Mouse (Mus musculus) spleen, adult 2 months (tissue): ENCODE measurements around the gene Spdef. TPM values are rescaled to one million over a fixed set of nuclear protein-coding genes. Genes with fewer than 3 reads are reported as not detected.

Experiments
- DNase-seq, 2 experiments: peaks; one replicate each; pipeline versions ENCODE4 v3.0.0 to v3.0.0-alpha.2; 2012 to 2021; ENCODE audit warnings: low spot score in 2 of 2, low read depth in 1 of 2
- H3K27ac ChIP-seq: fragments of 200-500 bp; 2 replicates; pipeline ENCODE4 v1.5.1; 2012; ENCODE audit warnings: low read length, inconsistent platforms; ENCODE audit not compliant: insufficient read depth
- H3K27me3 ChIP-seq: fragments of 200-500 bp; 2 replicates; pipeline ENCODE4 v1.6.1; 2012; ENCODE audit warnings: mild to moderate bottlenecking, moderate library complexity, low read length, inconsistent platforms; ENCODE audit not compliant: control insufficient read depth, insufficient read depth
- H3K36me3 ChIP-seq: fragments of 200-500 bp; 2 replicates; pipeline ENCODE4 v1.6.1; 2012; ENCODE audit warnings: mild to moderate bottlenecking, low read length, inconsistent platforms; ENCODE audit not compliant: control insufficient read depth, insufficient read depth
- H3K4me1 ChIP-seq: fragments of 200-500 bp; 2 replicates; pipeline ENCODE4 v1.6.1; 2011; ENCODE audit warnings: inconsistent platforms; ENCODE audit not compliant: control insufficient read depth, insufficient read depth, insufficient read length
- H3K4me3 ChIP-seq: fragments of 200-500 bp; 2 replicates; pipeline ENCODE4 v1.5.1; 2011; ENCODE audit warnings: mild to moderate bottlenecking, inconsistent platforms; ENCODE audit not compliant: insufficient read depth, insufficient read length; ENCODE audit errors: extremely low read depth
- CTCF ChIP-seq: fragments of 200-500 bp; IDR thresholded peaks from 2 replicates; pipeline ENCODE4 v1.5.1; 2011; ENCODE audit warnings: mild to moderate bottlenecking, inconsistent platforms; ENCODE audit not compliant: insufficient read depth, insufficient read length, insufficient replicate concordance; ENCODE audit errors: extremely low read depth
- POLR2A ChIP-seq: fragments of 200-500 bp; IDR thresholded peaks from 2 replicates; pipeline ENCODE4 v1.6.1; 2011; ENCODE audit warnings: low read depth, low read length, inconsistent platforms
- WGBS: fragments of 180-500 bp; shearing (Covaris S2); methylation state at CpG from one replicate; pipeline ENCODE4 v1.1.7; 2018; 5-methylcytosine and 5-hydroxymethylcytosine counted together
- polyA plus RNA-seq: library from polyadenylated mRNA; depleted of rRNA; stranded (reverse); fragments of >200 nt; gene quantifications from 2 replicates; pipeline ENCODE4 v1.2.3, GENCODE M21; 2012

Spdef gene
- polyA plus RNA-seq, 1 experiment, result 0.94 TPM

DNA sequence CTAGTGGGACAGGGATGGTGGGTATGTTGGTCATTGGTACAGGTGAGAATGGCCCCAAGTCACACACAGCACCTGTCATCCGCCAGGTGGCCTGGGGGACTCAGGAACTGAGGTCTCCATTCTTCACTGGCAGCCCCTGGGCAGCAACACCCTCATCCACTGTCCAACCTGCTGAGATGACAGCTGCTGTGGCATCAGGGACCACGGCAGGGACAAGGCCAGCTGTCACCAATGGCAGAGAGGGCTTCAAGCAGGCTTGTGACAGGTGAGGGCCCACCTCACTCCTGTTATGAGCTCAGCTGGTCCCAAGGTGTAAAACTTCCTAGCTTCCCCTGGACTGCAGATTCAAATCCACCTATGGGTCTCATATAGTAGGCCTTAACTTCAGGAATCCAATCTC, 19.4 kb upstream of the Spdef start:
- no peak for DNase-seq
- H3K36me3 ChIP-seq, result peaks cover 2% of the 10 kb centered on the region; the same call in 1 of the 2 replicates
- H3K27me3 ChIP-seq, result no peaks in the 10 kb centered on the region
- TF ChIP-seq CTCF, result no peak
- TF ChIP-seq POLR2A, result no peak
- WGBS, result 83% methylated on average over 2 of the region's 2 CpGs
- H3K27ac ChIP-seq, result no peak overlapping the region
- no peaks in the 10 kb centered on the region for H3K4me1 ChIP-seq
- no peak overlapping the region for H3K4me3 ChIP-seq

DNA sequence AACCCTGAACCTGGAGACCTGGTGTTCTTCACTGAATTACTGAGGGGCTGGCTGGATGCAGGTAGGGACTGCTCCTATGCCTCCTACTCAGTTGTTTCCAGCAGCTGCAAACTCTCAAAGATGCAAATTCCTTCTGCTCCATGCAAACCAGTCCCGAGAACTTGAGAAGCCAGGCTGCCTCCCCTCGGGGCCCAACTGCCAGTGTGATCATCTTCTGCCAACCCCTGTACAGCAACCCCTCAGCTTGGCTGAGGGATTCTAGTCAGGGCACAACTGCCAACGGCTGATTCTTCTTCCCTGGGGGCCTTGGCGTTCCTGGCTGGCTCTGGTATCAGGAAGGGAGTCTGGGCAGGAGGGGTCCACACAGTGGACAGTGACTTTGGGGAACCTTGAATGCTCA, 17.7 kb upstream of the Spdef start:
- no peaks in the 10 kb centered on the region for H3K27me3 ChIP-seq
- H3K4me3 ChIP-seq, result no peak overlapping the region
- WGBS, result 83% methylated on average over 4 of the region's 4 CpGs
- TF ChIP-seq POLR2A (no peak), CTCF (no peak)
- no peaks in the 10 kb centered on the region for H3K4me1 ChIP-seq
- H3K27ac ChIP-seq, result no peak overlapping the region
- H3K36me3 ChIP-seq, result no peaks in the 10 kb centered on the region
- no peak for DNase-seq

DNA sequence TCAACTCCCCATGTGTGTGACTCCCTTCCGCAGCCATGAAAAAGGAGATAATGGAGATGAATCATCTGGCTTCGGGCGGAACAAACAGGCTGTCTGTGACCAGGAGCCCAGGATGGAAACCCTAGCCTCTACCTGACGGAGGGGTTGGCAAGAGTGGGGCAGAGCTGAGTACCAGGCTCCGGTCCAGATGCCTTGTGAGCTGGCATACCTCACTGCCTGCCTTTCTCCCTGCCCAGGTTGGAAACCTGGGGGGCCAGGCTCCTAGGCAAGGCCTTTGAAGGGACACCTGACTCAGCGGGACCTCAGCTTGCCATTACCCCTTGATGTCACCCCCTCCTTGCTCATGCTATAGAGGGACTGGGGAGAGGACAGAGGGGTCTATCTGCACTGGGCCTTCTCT, 12.2 kb upstream of the Spdef start:
- Histone ChIP-seq H3K4me3 (no peak overlapping the region), H3K27ac (no peak overlapping the region), H3K4me1 (no peaks in the 10 kb centered on the region), H3K27me3 (no peaks in the 10 kb centered on the region), H3K36me3 (no peaks in the 10 kb centered on the region)
- DNase-seq, result no peak
- 92% methylated on average over 6 of the region's 6 CpGs for WGBS
- TF ChIP-seq POLR2A (no peak), CTCF (no peak)

DNA sequence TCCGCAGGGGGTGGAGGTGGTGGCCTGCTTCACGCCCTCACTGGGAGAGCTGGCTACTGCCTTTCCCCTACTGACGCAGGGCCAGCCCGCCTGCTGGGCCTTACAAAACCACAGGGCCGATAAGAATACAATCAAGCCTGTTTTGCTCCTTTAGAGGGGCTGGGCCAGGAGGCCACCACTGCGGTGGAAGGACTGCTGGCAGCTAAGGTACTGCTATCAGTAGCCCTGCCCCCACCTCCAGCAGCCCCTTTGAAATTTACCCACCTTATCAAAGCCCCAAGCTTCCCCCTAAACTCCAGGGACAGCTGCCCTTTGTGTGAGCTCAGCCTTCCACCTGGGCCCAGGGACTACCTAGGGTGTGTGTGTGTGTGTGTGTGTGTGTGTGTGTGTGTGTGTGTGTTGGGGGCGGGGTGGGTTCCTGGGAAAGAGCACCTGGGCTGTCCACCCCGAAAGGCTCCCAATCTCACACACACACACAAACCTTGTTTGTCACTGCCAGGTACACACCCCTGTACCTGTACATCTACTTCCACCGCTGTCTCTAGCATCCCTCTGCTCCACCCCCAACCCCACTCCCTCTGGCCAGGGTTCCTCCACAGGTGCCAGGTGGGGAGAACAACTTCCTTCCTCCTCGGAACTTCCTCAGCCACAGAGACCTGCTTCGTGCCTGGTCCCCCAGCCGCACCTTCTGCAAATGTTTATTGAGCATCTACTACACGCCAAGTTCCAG, 5.8 kb upstream of the Spdef start:
- no peak overlapping the region for H3K4me3 ChIP-seq
- H3K27me3 ChIP-seq, result no peaks in the 10 kb centered on the region; the same call in 1 of the 2 replicates
- H3K36me3 ChIP-seq, result no peaks in the 10 kb centered on the region
- no peak for DNase-seq
- TF ChIP-seq CTCF (no peak), POLR2A (no peak)
- no peak overlapping the region for H3K27ac ChIP-seq
- no peaks in the 10 kb centered on the region for H3K4me1 ChIP-seq
- 32% methylated on average over 12 of the region's 13 CpGs for WGBS

DNA sequence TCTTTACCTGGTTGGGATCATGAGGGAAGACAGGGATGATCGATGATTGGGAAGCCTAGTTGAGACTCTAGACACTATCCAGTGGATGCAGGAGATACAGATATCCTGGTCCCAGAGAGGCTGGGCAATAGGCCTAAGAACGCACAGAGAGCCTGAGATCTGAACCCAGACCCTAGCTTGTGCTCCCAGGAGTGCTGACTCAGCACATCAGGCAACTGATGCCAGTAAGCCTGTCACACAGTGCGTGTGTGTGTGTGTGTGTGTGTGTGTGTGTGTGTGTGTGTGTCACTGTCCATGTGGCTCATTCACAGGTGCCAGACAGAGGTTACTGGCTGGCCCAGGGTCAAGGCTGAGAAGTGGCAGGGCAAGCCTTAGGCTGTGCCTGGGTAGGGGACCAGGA, 3.9 kb upstream of the Spdef start:
- Histone ChIP-seq H3K4me3 (no peak overlapping the region), H3K27ac (no peak overlapping the region), H3K27me3 (no peaks in the 10 kb centered on the region; the same call in 1 of the 2 replicates), H3K4me1 (no peaks in the 10 kb centered on the region), H3K36me3 (no peaks in the 10 kb centered on the region)
- TF ChIP-seq CTCF, result no peak
- no peak for TF ChIP-seq POLR2A
- WGBS, result 87% methylated on average over 3 of the region's 3 CpGs
- no peak for DNase-seq

DNA sequence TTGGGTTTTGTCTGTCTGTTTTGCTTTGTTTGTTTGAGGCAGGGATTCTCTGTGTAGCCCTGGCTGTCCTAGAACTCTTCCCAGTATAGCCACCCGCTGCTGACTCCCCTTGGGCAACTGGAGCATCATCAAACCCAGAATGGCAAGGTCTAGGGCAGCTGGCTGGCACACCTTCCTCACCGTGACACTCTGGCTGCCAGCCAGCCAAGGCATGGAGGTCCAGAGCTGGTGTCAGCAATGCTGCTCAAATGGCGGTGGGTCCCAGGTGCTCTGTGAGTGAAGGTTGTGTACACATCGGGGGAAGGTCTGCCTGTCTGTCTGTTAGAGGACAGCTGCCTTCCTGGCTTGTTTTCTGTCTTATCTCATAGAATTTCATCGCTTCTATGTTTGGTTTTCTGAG, 3.4 kb upstream of the Spdef start:
- Histone ChIP-seq H3K4me1 (no peaks in the 10 kb centered on the region), H3K27ac (no peak overlapping the region), H3K4me3 (no peak overlapping the region), H3K27me3 (no peaks in the 10 kb centered on the region; the same call in 1 of the 2 replicates), H3K36me3 (no peaks in the 10 kb centered on the region)
- TF ChIP-seq CTCF (no peak), POLR2A (no peak)
- 78% methylated on average over 5 of the region's 5 CpGs for WGBS
- no peak for DNase-seq

DNA sequence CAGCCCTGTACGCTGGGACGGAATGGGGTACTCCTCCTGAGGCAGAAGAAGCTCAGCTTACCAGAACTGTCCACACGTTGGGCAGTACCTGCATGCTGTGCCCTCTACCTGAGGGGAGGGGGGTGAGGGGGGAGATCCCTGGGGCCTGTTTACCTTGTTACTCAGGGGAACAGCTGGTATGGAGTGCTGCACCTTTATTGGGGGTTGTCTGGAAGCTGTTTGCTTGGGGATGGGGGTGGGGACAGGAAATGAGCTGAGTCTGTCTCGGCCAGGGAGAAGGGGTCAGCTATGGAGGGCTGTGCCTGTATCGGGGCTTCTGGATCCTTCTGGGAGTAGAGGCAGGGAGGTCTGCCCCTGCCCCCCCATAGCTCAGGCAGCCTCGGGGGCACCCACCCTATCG, 2.2 kb downstream of the Spdef start:
- Histone ChIP-seq H3K4me3 (no peak overlapping the region), H3K36me3 (no peaks in the 10 kb centered on the region), H3K27ac (no peak overlapping the region), H3K4me1 (no peaks in the 10 kb centered on the region), H3K27me3 (no peaks in the 10 kb centered on the region)
- TF ChIP-seq CTCF (no peak), POLR2A (no peak)
- WGBS, result 48% methylated on average over 7 of the region's 7 CpGs
- DNase-seq, result no peak
